Mouse (Mus musculus) mesoderm, embryonic 11.5 days (tissue): Measurements from ENCODE around the gene Ptpn14.

Experiments
- DNase-seq: peaks from one replicate; pipeline ENCODE4 v3.0.0-alpha.2; 2012; ENCODE audit warnings: low read depth, low spot score

Gene Ptpn14

DNA sequence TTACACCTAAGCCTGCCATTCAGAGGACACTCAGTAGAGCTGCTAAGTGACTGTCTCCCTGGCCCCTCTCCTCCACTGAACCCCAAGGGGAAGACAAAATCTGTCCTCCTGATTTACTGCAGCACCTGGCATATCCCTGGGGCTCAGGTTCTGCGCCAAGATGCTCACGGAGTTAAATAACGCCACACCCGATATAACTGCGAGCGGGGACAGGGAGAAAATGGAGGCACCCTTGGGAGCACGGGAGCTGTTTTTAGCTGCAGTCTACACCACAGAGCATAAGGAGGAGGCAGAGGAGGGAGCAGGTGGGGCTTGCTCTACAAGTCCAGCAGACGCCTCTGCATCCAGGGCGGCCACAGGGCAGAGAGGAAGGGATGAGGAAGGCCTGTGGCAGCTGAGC, 174.3 kb downstream of the Ptpn14 start:
- no peak for DNase-seq

DNA sequence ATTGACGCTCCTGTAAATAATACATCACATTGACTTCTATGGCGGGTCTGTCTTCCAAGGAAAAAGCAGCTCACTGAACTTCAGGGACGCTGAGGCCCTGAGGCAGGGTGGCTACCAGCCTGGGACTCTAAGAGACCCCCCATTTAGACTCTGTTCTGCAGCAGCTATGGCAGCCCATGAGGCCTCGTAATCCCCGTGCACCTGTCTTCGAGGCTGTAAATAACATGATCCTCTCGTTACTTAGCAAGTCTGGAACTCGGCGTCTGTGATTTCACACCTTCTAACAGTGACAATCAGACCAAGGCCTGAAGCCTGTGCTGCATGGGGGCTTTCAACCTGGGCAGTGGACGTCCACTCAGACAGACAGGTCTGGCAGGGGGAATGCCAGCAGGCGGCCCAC, 175.1 kb downstream of the Ptpn14 start:
- no peak for DNase-seq

- DNase-seq, result no peak
Measured at GRCm38 (mm10) chr1:189910685-189911345, 182.7 kb downstream of the Ptpn14 start.

- no peak for DNase-seq
Measured at GRCm38 (mm10) chr1:189913093-189913760, 185.2 kb downstream of the Ptpn14 start.

GRCm38 (mm10) chr1:189916422-189917125, 188.5 kb downstream of the Ptpn14 start:
- no peak for DNase-seq

DNA sequence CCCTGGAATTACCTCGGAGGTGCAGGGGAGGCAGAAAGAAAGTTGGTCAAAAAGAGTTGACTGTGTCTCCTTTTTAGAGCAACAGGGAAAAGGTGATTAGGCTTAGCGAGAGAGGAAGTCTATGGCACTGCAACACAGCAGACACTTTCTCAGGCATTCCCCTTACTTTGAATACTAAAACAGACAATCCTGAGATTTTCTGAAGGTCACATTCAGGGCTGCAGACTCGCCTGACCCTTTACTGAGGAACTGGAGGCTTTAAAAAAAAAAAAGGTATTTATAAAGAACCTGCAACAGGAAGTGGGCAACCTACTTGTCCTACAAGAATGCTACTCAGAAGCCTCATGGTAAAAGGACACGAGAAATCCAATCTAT, 189.0 kb downstream of the Ptpn14 start:
- DNase-seq, result no peak

GRCm38 (mm10) chr1:189919756-189920155, 191.7 kb downstream of the Ptpn14 start:
- DNase-seq, result no peak

GRCm38 (mm10) chr1:189920701-189921567, 192.9 kb downstream of the Ptpn14 start:
- peak; percentile 23 for DNase-seq

DNA sequence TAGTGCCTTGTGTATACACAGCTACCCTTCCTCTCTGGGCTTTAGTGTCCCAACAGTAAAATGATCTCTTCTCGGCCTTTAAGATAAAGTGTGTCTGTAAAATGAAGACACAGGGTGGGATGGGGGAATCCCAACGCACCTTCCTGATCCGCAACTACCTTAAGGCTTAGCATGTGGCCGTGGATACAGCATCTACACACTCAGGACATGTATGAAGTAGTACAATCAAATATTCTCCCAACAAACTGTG, 193.4 kb downstream of the Ptpn14 start:
- DNase-seq, result no peak

DNA sequence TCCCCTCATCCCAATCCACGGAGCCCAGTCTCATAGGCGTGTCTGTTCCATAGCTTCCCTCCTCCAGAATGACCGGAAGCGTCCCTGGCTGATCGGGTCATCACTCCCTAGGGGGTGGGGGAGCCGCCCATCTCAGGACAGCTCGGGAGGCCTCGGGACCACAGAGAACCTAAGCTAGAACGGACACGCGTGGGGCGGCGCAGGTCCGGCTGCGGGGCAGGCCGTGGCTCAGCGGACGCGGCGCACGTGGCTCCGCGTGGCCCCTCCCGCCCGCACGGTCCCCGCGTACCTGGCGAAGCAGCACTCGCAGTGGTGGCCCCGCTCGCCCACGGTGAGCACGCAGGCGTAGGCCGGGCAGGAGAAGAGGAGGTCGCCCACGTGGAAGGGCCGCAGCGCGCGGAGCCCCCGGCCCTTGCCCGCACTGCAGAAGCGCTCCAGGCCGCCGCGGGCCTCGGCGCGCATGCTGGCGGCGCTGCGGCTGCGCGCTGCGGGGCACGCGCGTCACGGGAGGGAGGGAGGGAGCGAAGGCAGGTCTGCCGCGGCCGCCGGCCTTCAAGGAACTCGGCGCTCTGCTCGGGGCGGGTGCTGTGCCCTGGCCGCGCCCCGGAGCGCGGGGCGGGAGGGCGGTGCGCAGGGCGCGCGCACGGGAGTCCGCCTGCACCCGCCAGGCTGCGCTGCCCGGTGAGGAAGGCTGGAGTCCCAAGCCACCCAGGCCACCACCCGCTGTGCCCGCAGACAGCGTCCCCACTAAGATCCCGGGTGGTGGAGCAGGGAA, 193.9 kb downstream of the Ptpn14 start, which contains the start of gene Smyd2:
Gene Smyd2, minus strand, starts transcription at position 546 of the 775 bp plus-strand sequence.
- DNase-seq, result peak; percentile 85

- no peak for DNase-seq
Measured at GRCm38 (mm10) chr1:189922721-189923120, 194.7 kb downstream of the Ptpn14 start.

DNA sequence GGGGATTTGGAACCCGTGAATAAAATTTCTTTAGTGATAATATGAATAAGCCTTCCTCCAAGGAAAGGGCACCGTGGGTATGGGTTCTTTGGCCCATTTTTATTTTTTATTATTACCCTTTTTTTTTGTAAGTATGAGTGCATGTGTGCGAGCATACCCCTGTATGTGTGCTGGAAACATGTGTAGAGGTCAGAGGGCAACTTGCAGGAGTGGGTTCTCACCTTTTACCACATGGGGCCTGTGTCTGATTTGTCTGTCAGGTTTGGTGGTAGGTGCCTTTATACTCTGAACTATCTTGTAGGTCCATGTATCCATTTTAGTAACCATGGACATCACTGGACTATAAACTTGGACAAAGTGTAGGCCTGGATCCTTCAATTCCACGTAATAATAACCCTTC, 195.1 kb downstream of the Ptpn14 start:
- no peak for DNase-seq

- DNase-seq, result no peak
Measured at GRCm38 (mm10) chr1:189923871-189924568, 196.0 kb downstream of the Ptpn14 start.

- no peak for DNase-seq
Measured at GRCm38 (mm10) chr1:189926279-189926678, 198.2 kb downstream of the Ptpn14 start.
